Mouse (Mus musculus): ENCODE data around the gene Metrnl.
A peak's percentile ranks its signal among the peaks of the same experiment; 100 is the strongest.

Gene Metrnl

DNA sequence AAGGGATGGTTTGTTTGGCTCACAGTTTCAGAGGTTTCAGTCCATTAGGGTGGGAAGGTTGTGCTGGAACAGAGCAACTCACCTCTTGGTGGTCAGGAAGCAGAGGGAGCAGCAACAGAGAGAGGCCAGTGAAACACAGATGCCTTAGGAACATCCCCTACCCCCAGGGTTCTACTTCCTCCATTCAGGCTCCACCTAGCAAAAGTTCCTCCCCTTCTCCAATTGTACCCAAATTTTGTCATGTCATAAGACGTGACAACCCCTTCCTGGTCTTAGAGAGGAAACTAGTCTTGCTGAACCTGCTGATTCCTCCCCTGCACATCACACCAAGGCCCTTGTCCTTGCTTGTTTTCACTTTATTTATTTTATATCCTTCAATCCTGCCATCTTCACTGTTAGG is 32.8 kb downstream of the Metrnl start:
- DNase-seq (ENCODE audit: extremely low spot score, low read depth, low spot score), result no peak

DNA sequence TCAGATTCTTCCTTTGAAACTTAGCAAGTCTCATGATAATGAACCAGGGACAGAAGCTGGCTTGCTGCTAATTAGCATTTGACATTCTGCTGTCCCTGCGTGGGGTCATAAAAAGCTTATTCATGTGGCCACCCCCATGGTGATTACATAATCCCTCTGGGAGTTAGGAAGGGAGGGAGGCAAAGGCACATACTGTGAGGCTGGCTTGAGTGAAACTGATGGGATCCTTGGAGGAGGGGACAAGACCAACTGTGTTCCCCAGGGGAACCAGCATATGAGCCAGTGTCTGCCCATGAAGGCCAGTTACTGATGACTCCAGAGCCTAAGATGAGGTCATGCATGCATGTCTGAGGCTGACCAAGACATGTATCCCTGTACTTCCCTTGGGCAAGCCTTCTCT is 33.5 kb downstream of the Metrnl start:
- no peak for DNase-seq (ENCODE audit: extremely low spot score, low read depth, low spot score)

DNA sequence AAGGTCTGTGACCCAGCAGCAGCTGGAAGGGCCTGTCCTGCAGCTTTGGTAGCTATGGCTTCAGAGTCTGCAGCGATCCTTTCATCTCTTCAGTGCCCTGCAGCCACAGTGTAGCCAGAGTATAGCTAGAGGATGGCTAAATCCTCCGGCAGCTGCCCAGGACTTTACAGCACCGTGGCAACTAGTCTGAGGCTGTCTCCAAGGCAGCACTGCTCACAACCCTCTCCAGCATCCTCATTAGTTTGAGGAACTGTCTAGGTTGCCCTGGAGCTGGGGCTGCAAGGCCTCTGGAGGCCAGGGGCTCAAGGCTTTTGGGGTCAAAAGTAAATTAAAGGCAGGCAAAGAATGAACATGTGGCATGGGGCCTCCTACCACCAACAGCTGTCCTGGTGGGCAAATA is 37.3 kb downstream of the Metrnl start:
- no peak for DNase-seq (ENCODE audit: extremely low spot score, low read depth, low spot score)

DNA sequence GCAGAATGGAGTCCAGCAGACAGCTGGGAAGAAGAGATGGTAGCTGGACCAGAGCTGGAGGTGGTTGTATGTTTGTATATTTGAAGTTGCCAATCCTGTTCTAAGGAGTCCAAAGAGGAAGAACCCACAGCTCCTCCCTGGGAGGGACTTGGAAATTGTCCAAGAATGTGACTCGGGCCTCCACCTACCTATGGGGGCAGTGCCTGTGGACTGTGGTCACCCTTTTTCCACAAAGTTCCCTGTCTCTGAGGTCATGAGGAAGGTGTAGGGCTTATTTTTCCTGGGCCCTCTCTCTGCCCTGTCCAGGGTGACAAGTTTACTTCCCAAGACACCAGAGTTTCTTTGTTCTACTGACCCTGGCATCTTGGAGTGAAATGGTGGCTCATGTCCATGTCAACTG is 39.6 kb downstream of the Metrnl start:
- DNase-seq (ENCODE audit: extremely low spot score, low read depth, low spot score), result no peak

DNA sequence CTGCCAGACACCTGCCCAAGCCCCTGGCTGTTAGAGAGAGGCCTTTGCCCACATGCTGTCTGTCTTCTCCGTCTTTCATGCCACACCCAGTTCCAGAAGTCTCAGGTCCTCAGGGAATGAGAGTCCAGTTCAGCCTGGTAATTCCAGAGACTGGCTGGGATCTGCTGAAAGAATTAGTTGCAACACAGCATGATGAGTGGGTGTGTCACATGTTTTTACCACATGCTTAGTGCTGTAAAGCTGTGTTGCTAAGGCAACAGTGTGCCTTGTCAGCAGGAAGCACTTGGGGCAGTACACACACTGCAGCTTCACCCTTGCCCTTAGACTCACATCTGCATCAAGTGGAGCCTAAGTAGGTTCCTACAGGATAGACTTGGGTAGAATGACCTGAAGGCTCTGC is 40.1 kb downstream of the Metrnl start:
- DNase-seq (ENCODE audit: extremely low spot score, low read depth, low spot score), result peak; percentile 5

DNA sequence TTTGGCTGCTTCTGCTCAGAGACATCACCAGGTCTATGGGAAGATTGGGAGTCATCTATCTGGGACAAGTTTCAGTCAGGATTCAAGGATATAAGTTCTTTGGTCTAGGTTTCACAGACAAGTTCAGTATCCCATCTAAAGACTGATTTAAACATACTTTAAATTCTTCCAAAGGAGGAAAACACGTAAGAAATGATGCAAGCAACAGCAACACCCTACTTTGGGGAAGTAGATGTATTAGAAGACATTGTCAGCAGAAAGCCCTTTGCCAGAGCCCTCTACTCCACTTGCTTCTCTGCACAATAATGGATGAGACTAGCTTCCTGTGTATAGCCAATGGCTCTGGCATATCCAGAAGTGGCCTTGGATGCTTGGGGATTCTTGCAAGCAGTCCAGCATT is 41.8 kb downstream of the Metrnl start:
- no peak for DNase-seq (ENCODE audit: extremely low spot score, low read depth, low spot score)

DNA sequence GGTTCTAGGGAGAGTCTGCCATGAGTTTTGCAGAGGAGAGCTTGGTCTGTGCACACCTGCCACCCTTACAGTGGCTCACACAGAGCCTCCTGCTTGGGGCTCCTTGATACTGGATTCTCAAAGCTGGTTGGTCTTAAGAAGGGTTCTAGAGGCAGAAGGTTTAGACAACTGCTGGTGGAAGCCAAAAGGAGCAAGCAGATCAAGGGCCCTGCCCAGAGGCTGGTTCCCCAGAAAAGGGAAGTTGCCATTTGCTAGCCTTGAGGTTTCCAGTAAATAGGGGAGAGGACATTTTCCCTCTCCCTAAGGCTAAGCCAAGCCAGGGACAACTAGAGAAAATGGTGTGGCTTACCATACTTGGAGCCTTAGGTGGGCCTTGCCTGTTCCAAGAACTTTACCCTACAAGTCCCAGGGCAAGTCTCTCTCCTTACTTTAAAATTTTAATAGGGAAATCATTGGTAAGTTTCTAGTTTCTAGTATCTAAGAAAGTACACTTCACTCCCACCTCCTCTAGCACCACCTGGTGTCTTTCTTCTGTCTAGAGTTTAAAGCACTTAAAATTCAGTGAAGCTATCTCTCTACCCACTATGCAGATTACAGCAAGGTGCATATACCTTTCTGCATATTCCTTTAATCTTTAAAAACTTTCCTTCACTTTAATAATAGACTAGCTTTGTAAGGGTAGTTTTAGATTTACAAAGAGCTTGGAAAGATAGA is 42.7 kb downstream of the Metrnl start:
- DNase-seq (ENCODE audit: extremely low spot score, low read depth, low spot score), result no peak

DNA sequence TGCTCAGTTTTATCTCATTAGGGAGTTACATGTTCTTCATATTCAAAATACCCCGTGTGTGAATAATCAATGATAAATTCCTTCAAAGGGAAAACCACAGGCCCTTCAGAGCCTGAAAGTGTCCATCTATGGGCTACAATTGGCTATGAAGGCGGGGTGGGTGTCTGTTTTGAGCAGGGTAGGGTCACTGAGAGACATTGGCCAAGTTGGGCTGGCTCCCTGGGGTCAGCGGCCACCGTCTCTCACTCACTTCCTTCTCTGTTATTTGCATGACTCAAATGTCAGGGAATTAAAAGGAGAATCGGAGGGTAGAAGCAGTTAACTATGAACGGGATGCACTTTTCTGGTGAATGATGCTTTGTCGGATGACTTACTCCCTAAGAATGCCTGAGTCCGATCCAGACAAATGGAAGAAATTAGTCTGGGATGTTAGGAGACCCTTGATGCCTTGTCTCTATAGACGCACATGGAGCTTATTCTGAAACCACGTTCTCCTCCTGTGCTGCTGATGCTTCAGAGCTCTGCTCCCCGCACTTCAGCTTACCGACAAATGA is 45.7 kb downstream of the Metrnl start:
- DNase-seq (ENCODE audit: extremely low spot score, low read depth, low spot score), result no peak

DNA sequence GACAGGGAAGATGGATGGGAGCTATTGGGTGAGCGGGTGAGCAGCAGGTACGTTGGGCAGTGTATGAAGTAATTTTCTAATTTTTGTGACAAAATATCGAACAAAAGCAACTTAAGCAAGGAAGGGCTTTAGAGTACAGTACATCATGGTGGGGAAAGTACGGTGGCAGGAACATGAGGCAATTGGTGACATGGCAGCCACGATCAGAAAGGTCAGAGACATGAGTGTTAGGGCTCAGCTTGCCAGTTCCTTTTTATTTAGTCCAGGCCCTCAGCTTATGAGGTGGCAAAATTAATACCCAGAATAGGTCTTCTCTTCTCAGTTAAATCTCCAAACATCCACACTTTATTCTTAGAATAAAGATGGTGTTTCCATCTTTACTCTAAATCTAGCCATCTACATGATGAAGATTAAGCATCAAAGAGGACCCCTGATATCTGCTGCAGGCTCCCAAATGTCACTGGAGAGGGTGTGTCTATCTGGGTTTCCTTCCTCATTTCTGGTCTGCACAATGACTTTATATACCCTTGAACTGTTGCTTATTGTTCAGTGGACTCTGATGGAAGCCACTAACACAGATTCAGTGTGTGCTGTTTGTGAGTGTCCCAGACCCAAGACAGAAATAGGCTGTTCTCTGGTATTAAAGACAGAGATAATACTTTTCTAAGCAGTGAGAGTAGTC is 46.8 kb downstream of the Metrnl start:
- DNase-seq (ENCODE audit: extremely low spot score, low read depth, low spot score), result no peak

All from hindlimb bud, embryonic 11.5 days (tissue).